Mouse (Mus musculus): ENCODE data around the gene Mafk. TPM values are rescaled to one million over a fixed set of nuclear protein-coding genes. Genes with fewer than 3 reads are reported as not detected.

Gene Mafk
- polyA plus RNA-seq, 1 experiment from 2014 or later: 15.4 TPM

- Histone ChIP-seq H3K9ac (replicated peaks) (no peak overlapping the region), H3K4me1 (replicated peaks) (peaks cover 1% of the 10 kb centered on the region), H3K9me3 (no peaks in the 10 kb centered on the region), H3K27ac (no peak overlapping the region), H3K4me3 (replicated peaks) (no peak overlapping the region), H3K27me3 (peaks cover 28% of the 10 kb centered on the region), H3K4me2 (replicated peaks) (no peak overlapping the region), H3K36me3 (no peaks in the 10 kb centered on the region)
- no peak for ATAC-seq
- 56% methylated on average over 4 of the region's 4 CpGs for WGBS
Observed at GRCm38 (mm10) chr5:139809397-139809796, 18.1 kb downstream of the Mafk start.

DNA sequence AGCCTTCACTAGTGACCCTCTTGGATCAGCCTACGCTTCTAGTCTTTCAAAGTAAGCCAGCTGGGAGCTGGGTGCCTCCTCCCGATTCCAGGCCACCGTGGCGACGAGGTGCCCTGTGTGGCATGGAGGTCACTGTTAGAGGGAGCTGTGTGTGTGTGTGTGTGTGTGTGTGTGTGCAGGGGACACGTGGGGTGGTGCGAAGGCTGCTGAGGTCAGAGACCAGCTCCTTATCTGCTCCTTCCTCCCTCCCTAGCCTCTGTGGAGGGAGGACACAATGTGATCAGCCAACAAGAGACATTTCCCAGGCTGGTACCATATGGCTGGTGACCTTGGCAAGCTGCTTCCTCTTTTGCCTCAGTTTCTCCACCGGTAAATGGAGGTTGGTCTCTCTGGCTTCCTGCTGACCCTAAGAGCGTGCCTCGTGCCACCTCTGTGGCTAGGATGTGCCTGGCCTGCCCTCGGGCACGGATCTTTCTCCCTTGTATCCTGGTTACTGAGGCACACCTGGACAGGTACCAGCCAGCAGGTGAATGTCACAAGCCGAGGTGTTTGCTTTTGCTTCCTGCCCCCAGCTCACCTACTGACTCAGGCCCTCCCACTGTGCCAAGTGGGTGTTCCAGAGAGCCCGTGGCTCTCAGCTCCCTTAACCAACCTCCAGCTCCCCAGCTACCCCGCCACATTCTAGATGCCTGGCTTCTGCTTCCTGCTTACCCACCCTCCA lies 20.5 kb downstream of the Mafk start:
- Histone ChIP-seq H3K9me3 (no peaks in the 10 kb centered on the region), H3K4me3 (replicated peaks) (no peak overlapping the region), H3K36me3 (no peaks in the 10 kb centered on the region), H3K27ac (no peak overlapping the region), H3K4me2 (replicated peaks) (no peak overlapping the region), H3K27me3 (peaks cover 41% of the 10 kb centered on the region), H3K4me1 (replicated peaks) (no peaks in the 10 kb centered on the region), H3K9ac (replicated peaks) (no peak overlapping the region)
- whole genome bisulfite sequencing: 82% methylated on average over 15 of the region's 15 CpGs
- ATAC-seq: no peak

DNA sequence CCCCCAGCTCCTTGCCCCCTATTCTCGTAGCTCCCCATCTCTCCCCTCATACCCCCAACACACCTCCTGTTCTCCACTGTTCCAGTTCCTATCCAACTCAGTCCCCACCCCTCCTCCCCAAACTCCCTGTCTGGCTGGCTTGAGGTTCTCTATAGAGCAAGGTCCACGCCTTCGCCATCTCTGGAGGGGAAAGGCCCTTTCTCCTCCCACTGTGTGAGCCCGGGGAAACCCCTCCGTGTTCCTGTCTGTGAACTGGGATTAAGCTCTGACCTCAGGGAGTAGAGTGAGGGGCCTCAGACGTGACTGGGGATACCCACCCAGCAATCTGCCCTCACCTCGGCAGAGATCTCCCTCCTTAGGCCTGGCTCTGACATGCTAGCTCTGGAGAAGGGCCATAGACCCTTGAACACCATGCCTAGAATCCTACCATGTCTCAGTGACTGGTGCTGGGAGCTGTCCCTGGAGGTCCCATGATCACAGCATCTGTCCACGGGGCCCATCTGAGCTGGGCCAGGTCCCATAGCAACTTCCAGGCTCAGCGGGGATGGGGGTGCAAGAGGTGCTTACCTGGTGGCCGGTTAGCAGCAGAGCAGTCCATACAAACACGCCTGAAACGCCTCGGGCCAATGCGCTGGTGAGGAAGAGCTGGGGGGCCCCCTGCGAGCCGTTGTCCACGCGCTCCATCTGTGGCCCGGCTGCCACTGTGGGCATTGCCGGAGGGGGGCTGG lies 21.2 kb downstream of the Mafk start:
- Histone ChIP-seq H3K9me3 (no peaks in the 10 kb centered on the region), H3K4me3 (replicated peaks) (no peak overlapping the region), H3K27me3 (peaks cover 41% of the 10 kb centered on the region), H3K4me2 (replicated peaks) (no peak overlapping the region), H3K27ac (no peak overlapping the region), H3K4me1 (replicated peaks) (no peaks in the 10 kb centered on the region), H3K36me3 (no peaks in the 10 kb centered on the region), H3K9ac (replicated peaks) (no peak overlapping the region)
- 66% methylated on average over 20 of the region's 20 CpGs for WGBS
- ATAC-seq: no peak

DNA sequence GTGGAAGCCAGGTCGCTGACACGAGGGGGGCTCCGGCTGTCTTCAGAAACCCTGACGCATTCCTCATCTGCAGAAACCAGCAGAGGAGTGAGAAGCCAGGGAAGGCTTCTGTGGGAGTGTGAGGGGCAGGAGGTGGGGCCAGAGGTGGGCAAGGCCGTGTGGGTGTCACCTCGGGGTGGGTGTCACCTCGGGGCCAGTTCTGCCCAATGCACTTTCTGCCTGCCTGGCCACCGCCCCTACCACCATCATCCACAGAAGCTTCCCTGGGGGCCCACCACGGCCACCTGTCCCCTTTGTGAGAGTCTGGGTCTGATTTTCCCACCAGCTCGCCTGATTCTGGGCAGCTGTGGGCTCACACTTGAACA lies 21.8 kb downstream of the Mafk start:
- Histone ChIP-seq H3K9ac (replicated peaks) (no peak overlapping the region), H3K27ac (no peak overlapping the region), H3K4me3 (replicated peaks) (no peak overlapping the region), H3K9me3 (no peaks in the 10 kb centered on the region), H3K4me2 (replicated peaks) (no peak overlapping the region), H3K27me3 (peaks cover 41% of the 10 kb centered on the region), H3K36me3 (no peaks in the 10 kb centered on the region), H3K4me1 (replicated peaks) (no peaks in the 10 kb centered on the region)
- ATAC-seq: no peak
- WGBS: 47% methylated on average over 10 of the region's 10 CpGs

DNA sequence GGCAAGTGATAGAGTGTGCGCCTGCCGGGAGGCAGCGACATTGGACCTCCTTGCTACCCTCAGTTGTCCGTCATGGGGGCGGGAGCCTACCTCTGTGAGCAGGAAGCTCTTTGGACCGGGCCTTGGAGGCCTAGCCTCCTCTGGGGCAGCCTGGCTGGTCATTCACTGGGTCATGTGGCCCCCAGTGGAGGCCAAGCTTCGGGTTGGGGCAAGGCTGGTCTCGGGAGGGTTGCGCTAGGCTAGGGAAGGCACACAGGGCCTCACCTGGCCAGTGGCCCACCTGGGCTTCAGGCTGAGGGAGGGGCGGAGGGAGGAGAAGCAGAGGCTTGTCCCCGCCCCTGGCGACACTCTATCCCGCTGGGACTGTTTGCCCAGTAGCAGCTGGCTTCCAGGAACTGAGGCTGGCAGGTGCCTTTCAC lies 22.7 kb downstream of the Mafk start:
- H3K9me3 ChIP-seq: no peaks in the 10 kb centered on the region
- no peak overlapping the region for H3K4me2 ChIP-seq (replicated peaks)
- no peaks in the 10 kb centered on the region for H3K36me3 ChIP-seq
- H3K4me3 ChIP-seq (replicated peaks): no peak overlapping the region
- H3K27ac ChIP-seq: no peak overlapping the region
- 13% methylated on average over 13 of the region's 13 CpGs for WGBS
- H3K4me1 ChIP-seq (replicated peaks): no peaks in the 10 kb centered on the region
- no peak for ATAC-seq
- H3K9ac ChIP-seq (replicated peaks): no peak overlapping the region
- H3K27me3 ChIP-seq: peaks cover 41% of the 10 kb centered on the region

GRCm38 (mm10) chr5:139815964-139816363 lies 24.7 kb downstream of the Mafk start:
- 79% methylated on average over 6 of the region's 6 CpGs for WGBS
- no peaks in the 10 kb centered on the region for H3K9me3 ChIP-seq

GRCm38 (mm10) chr5:139816445-139816844 lies 25.1 kb downstream of the Mafk start:
- Histone ChIP-seq H3K9ac (replicated peaks) (no peak overlapping the region), H3K4me2 (replicated peaks) (no peak overlapping the region), H3K36me3 (peaks cover 13% of the 10 kb centered on the region), H3K4me3 (replicated peaks) (no peak overlapping the region), H3K27me3 (peaks cover 39% of the 10 kb centered on the region), H3K27ac (no peak overlapping the region), H3K9me3 (no peaks in the 10 kb centered on the region), H3K4me1 (replicated peaks) (no peaks in the 10 kb centered on the region)
- ATAC-seq: no peak

More at GRCm38 (mm10) chr5:139815964-139816363, 24.7 kb downstream of the Mafk start:
- peaks cover 8% of the 10 kb centered on the region; the same call in 1 of the 2 replicates for H3K36me3 ChIP-seq
- no peak overlapping the region for H3K4me2 ChIP-seq (replicated peaks)
- no peak overlapping the region for H3K27ac ChIP-seq
- no peaks in the 10 kb centered on the region for H3K4me1 ChIP-seq (replicated peaks)
- peaks cover 41% of the 10 kb centered on the region for H3K27me3 ChIP-seq
- no peak overlapping the region for H3K4me3 ChIP-seq (replicated peaks)
- H3K9ac ChIP-seq (replicated peaks): no peak overlapping the region
- ATAC-seq: no peak

GRCm38 (mm10) chr5:139817292-139817691 lies 26.0 kb downstream of the Mafk start:
- H3K36me3 ChIP-seq: peaks cover 21% of the 10 kb centered on the region
- H3K4me3 ChIP-seq (replicated peaks): no peak overlapping the region

DNA sequence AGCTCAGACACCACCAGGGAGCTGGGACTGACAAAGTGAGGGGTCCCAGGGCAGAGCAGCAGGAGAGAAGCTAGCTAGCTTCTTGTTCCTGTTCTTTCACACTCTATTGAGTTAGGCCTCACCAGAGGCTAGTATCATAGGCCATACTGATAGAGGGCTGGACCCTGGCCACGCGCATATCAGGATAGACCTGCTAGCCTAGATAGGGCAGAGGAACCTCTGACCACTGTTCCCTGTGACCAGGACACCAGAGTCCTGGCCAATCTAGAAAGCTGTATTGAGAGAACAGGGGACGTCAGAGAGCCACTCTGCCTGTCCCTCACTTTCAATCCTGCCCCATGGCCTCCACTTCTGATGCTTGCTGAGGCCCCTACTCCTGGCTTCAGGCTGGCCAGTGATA lies 26.7 kb downstream of the Mafk start:
- H3K36me3 ChIP-seq: peaks cover 29% of the 10 kb centered on the region
- H3K4me2 ChIP-seq (replicated peaks): no peak overlapping the region
- no peak overlapping the region for H3K9ac ChIP-seq (replicated peaks)
- 86% methylated on average over 3 of the region's 3 CpGs for WGBS
- H3K4me3 ChIP-seq (replicated peaks): no peak overlapping the region
- H3K27me3 ChIP-seq: peaks cover 27% of the 10 kb centered on the region
- no peak for ATAC-seq
- H3K9me3 ChIP-seq: no peaks in the 10 kb centered on the region
- no peak overlapping the region for H3K27ac ChIP-seq
- H3K4me1 ChIP-seq (replicated peaks): no peaks in the 10 kb centered on the region

More at GRCm38 (mm10) chr5:139817292-139817691, 26.0 kb downstream of the Mafk start:
- Histone ChIP-seq H3K9me3 (no peaks in the 10 kb centered on the region), H3K27me3 (peaks cover 33% of the 10 kb centered on the region), H3K9ac (replicated peaks) (no peak overlapping the region), H3K4me2 (replicated peaks) (no peak overlapping the region), H3K4me1 (replicated peaks) (no peaks in the 10 kb centered on the region), H3K27ac (no peak overlapping the region)
- WGBS: 8% methylated on average over 1 of the region's 1 CpGs
- ATAC-seq: no peak

DNA sequence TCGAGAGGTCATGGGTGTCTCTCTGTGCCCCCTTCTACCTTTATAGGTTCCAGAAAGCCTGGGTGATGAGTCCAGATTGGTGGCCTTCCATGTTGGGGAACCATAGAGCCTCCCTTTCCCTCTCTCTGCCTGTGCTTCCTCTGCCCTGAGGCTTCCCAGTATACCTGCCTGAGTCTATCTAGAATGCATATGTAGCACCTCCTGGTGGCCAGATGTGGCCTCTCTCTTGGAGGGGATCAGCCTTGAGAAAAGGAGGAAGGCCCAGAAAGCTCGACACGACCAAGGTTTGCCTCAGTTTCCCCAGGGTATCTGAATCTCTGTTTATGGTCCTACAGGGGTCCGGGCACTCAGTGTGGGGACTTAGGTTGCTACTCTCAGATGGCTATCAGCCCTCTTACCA lies 27.5 kb downstream of the Mafk start:
- WGBS: 43% methylated on average over 4 of the region's 4 CpGs

DNA sequence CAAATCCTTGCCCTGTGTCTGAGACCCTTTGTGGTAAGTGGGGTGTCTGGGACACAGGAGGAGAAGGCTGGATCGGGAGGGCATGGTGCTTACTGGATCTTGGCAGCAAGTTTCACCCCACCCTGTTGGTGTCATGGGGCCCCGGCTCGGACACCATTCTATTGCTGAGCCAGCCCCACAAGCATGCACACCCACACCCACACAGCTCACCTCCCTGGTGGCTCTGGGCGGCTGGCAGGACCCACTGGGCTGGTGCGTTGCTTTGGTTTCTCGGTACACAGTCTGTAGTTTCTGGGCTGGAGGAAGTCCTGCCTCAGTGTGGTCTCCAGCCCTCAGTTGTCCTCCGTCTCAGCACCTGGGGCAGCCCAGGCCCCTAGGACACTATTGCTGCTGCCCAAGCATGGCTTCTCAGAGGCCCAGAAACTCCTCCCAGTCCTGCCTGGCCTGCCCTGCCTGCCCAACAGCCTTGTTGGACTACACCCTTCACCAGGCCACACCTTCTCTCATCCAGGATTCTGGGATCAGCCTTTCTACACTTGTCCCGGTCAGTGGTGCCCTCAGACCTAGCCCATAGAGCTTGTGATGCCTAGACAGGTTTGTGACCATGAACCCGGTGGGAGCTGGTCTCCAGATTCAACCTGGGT lies 28.3 kb downstream of the Mafk start, which contains the start of gene Tmem184a:
Gene Tmem184a (minus strand): TSS at position 380 of the 644 bp plus-strand sequence.
- Histone ChIP-seq H3K36me3 (peaks cover 45% of the 10 kb centered on the region), H3K9me3 (no peaks in the 10 kb centered on the region), H3K4me1 (replicated peaks) (peaks cover 3% of the 10 kb centered on the region; the same call in 1 of the 2 replicates), H3K4me2 (replicated peaks) (no peak within 1 kb of the TSS), H3K9ac (replicated peaks) (no peak within 1 kb of the TSS), H3K27me3 (peaks cover 12% of the 10 kb centered on the region), H3K4me3 (replicated peaks) (no peak within 1 kb of the TSS), H3K27ac (no peak within 1 kb of the TSS)
- WGBS: 87% methylated on average over 9 of the region's 9 CpGs
- 0 out of 2 replicates have a peak, but pooled peaks have one; percentile 8 for ATAC-seq

More for the DNA sequence above, 27.5 kb downstream of the Mafk start:
- ATAC-seq: 0 out of 2 replicates have a peak, but pooled peaks have one; percentile 38
- no peak overlapping the region for H3K9ac ChIP-seq (replicated peaks)
- H3K9me3 ChIP-seq: no peaks in the 10 kb centered on the region
- H3K36me3 ChIP-seq: peaks cover 36% of the 10 kb centered on the region
- H3K27ac ChIP-seq: no peak overlapping the region
- no peak overlapping the region for H3K4me2 ChIP-seq (replicated peaks)
- no peaks in the 10 kb centered on the region for H3K4me1 ChIP-seq (replicated peaks)
- peaks cover 21% of the 10 kb centered on the region for H3K27me3 ChIP-seq
- no peak overlapping the region for H3K4me3 ChIP-seq (replicated peaks)

All from midbrain, embryonic 13.5 days (tissue).